Mouse (Mus musculus): ENCODE measurements at regions not wholly inside any gene's neighbourhood (a gene's known extent, or its start where the extent isn't known, plus 50 kb on each side); places are given as distances from the start of the nearest gene placed in this dataset.

DNA sequence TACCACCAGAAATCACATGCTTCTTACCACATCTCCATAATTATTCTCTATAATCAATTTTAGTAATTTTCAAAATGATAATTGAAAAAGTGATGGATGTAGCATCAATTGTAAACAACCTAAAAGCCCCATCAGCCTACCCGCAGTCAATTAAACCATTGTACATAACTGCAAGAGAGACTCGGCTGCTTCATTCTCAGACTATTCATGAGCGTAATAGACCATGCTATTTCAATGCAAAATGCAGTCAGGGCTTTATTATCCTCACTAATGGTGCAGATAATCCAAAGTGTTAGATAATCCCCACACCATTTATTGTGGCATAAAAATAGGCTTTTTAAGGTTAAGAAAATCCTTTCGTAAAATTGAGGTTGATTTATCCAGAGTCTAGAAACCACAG lies 1862.5 kb downstream of the Efna5 start:
- TF ChIP-seq CTCF (IDR thresholded peaks at IDR 0.05; ENCODE audit: borderline replicate concordance, insufficient read depth, low read depth, low read length) (no peak), POLR2A (IDR thresholded peaks at IDR 0.05; ENCODE audit: borderline replicate concordance, insufficient read depth, low read length) (no peak)

Measured in cerebellum, adult 2 months (tissue).